Mouse (Mus musculus) E14TG2a.4 (cell line): ENCODE results near the gene Dusp1.

ENCODE experiments used
- CTCF ChIP-seq: conservative IDR thresholded peaks from 2 replicates; pipeline ENCODE4 v1.5.1; 2014; ENCODE audit warnings: low read length
- NANOG ChIP-seq: IDR thresholded peaks from 2 replicates; pipeline ENCODE4 v1.6.1; 2014; ENCODE audit warnings: borderline replicate concordance, low read length, mixed read lengths
- POU5F1 ChIP-seq: IDR thresholded peaks from 2 replicates; pipeline ENCODE4 v1.6.1; 2014; ENCODE audit warnings: low read length, borderline replicate concordance

DNA sequence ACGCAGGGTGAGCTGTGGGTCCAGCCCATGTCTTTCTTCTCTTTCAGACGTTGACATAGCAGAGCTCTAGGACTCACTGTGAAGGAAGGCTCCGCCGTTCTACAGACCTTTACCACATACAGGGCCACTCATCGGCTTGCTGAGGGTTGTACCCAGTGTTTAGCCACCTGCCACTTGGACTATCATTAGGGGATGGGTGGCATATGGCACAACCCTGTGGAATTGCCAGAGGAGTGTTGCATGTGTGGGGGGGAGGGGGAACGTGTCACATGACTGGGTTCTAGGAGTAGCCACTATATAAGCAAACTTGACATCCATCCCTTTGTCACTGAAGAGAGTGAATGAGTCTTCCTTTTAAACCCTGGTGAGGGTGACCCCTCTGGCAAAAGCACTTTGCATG, 1.5 kb upstream of the Dusp1 start:
- TF ChIP-seq CTCF (no peak), POU5F1 (no peak), NANOG (no peak)
